Mouse (Mus musculus) hindbrain, embryonic 15.5 days (tissue): ENCODE measurements around the gene Fgf2. TPM values are rescaled to one million over a fixed set of nuclear protein-coding genes. Genes with fewer than 3 reads are reported as not detected.

ENCODE experiments used
- ATAC-seq: fragments of 200-750 bp; cut with Nextera tagmentation; 2 replicates; pipeline ENCODE4 v1.8.0; 2017; ENCODE audit warnings: low read depth, moderate number of reproducible peaks, moderate TSS enrichment; ENCODE audit not compliant: low FRiP score
- H3K27ac ChIP-seq: fragments of 300-500 bp; sonication (generic); replicated peaks from 2 replicates; pipeline ENCODE4 v1.5.1; 2015; ENCODE audit warnings: mild to moderate bottlenecking, inconsistent platforms
- H3K27me3 ChIP-seq: fragments of 300-500 bp; sonication (generic); 2 replicates; pipeline ENCODE4 v1.6.1; 2015; ENCODE audit warnings: control low read depth, inconsistent platforms
- H3K36me3 ChIP-seq: fragments of 300-500 bp; sonication (generic); 2 replicates; pipeline ENCODE4 v1.6.1; 2015; ENCODE audit warnings: control low read depth, inconsistent platforms
- H3K4me1 ChIP-seq: fragments of 300-500 bp; sonication (generic); replicated peaks from 2 replicates; pipeline ENCODE4 v1.6.1; 2015; ENCODE audit warnings: control low read depth, inconsistent platforms
- H3K4me2 ChIP-seq: fragments of 300-500 bp; sonication (generic); 2 replicates; pipeline ENCODE4 v1.6.1; 2015; ENCODE audit warnings: moderate library complexity, mild to moderate bottlenecking, inconsistent platforms
- H3K4me3 ChIP-seq: fragments of 300-500 bp; sonication (generic); 2 replicates; pipeline ENCODE4 v1.5.1; 2015; ENCODE audit warnings: mild to moderate bottlenecking, inconsistent platforms
- H3K9ac ChIP-seq: fragments of 300-500 bp; sonication (generic); 2 replicates; pipeline ENCODE4 v1.6.1; 2015; ENCODE audit warnings: inconsistent platforms
- H3K9me3 ChIP-seq: fragments of 300-500 bp; sonication (generic); 2 replicates; pipeline ENCODE4 v1.6.1; 2016; ENCODE audit warnings: control low read depth, inconsistent platforms
- WGBS: fragments of 180-500 bp; shearing (Covaris S2); methylation state at CpG from one replicate; pipeline ENCODE4 v1.1.7; 2015; 5-methylcytosine and 5-hydroxymethylcytosine counted together
- polyA plus RNA-seq: library from polyadenylated mRNA; unstranded; fragments of >200 nt; fragmentation: Nextera tagmentation; extraction: Ambion mirVana; gene quantifications from 2 replicates; pipeline ENCODE4 v1.2.1, GENCODE M21; 2015

Fgf2 gene
- polyA plus RNA-seq, 1 experiment from 2014 or later: 0.35 TPM

- Histone ChIP-seq H3K36me3 (0 out of 2 replicates have a peak, but pooled peaks cover 2% of the 10 kb centered on the region), H3K4me1 (peaks cover 24% of the 10 kb centered on the region), H3K27me3 (no peaks in the 10 kb centered on the region), H3K27ac (peak overlapping the region; percentile 87), H3K4me3 (peak overlapping the region; percentile 74), H3K9ac (peak overlapping the region; percentile 74), H3K4me2 (peak overlapping the region; percentile 95), H3K9me3 (no peaks in the 10 kb centered on the region)
- no peak for ATAC-seq
- WGBS: under 1% methylated on average over 24 of the region's 24 CpGs
These were observed 72.5 kb downstream of the Fgf2 start for GRCm38 (mm10) chr3:37420641-37421040.

DNA sequence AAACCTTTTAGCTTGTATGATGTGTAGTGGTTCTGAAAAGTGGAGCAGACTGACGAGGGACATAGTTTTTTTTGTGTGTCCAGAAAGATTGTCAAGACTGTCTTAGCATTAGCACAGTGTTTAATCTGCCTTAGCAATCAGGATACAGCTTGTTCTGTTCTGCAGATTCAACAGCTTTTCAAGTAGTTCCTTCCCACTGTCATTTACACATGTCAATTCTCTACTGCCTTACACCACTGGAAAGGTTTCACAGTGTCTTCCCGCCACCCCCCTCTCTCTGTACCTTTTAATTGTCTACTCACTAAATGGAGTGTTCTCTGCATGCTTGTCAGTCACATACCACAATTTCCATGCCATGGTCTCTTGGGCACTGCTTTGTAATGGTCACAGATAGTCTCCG lies 73.0 kb downstream of the Fgf2 start:
- Histone ChIP-seq H3K4me2 (peak overlapping the region; percentile 95), H3K4me1 (peaks cover 24% of the 10 kb centered on the region), H3K9ac (peak overlapping the region; percentile 74), H3K36me3 (0 out of 2 replicates have a peak, but pooled peaks cover 6% of the 10 kb centered on the region), H3K27ac (no peak overlapping the region), H3K4me3 (peak overlapping the region; percentile 74), H3K27me3 (no peaks in the 10 kb centered on the region), H3K9me3 (no peaks in the 10 kb centered on the region)
- 8% methylated on average over 3 of the region's 3 CpGs for WGBS
- ATAC-seq: no peak

GRCm38 (mm10) chr3:37426069-37426468 lies 77.9 kb downstream of the Fgf2 start:
- WGBS: 97% methylated on average over 3 of the region's 3 CpGs
- ATAC-seq: no peak

GRCm38 (mm10) chr3:37430359-37430758 lies 82.2 kb downstream of the Fgf2 start:
- peaks cover 41% of the 10 kb centered on the region for H3K36me3 ChIP-seq
- no peaks in the 10 kb centered on the region for H3K4me1 ChIP-seq
- H3K9me3 ChIP-seq: no peaks in the 10 kb centered on the region

More at GRCm38 (mm10) chr3:37426069-37426468, 77.9 kb downstream of the Fgf2 start:
- Histone ChIP-seq H3K4me1 (peaks cover 10% of the 10 kb centered on the region), H3K9ac (no peak overlapping the region), H3K27me3 (no peaks in the 10 kb centered on the region), H3K9me3 (no peaks in the 10 kb centered on the region), H3K36me3 (peaks cover 22% of the 10 kb centered on the region), H3K4me2 (no peak overlapping the region), H3K4me3 (no peak overlapping the region), H3K27ac (no peak overlapping the region)

GRCm38 (mm10) chr3:37439770-37440169 lies 91.6 kb downstream of the Fgf2 start:
- no peaks in the 10 kb centered on the region for H3K4me1 ChIP-seq
- no peak overlapping the region for H3K27ac ChIP-seq
- H3K27me3 ChIP-seq: no peaks in the 10 kb centered on the region
- H3K9ac ChIP-seq: no peak overlapping the region
- ATAC-seq: no peak
- no peaks in the 10 kb centered on the region for H3K9me3 ChIP-seq
- H3K4me3 ChIP-seq: no peak overlapping the region
- peaks cover 17% of the 10 kb centered on the region for H3K36me3 ChIP-seq
- no peak overlapping the region for H3K4me2 ChIP-seq
- 98% methylated on average over 1 of the region's 1 CpGs for WGBS

More at GRCm38 (mm10) chr3:37430359-37430758, 82.2 kb downstream of the Fgf2 start:
- no peak overlapping the region for H3K4me2 ChIP-seq
- no peak overlapping the region for H3K4me3 ChIP-seq
- no peak for ATAC-seq
- no peaks in the 10 kb centered on the region for H3K27me3 ChIP-seq
- H3K9ac ChIP-seq: no peak overlapping the region
- H3K27ac ChIP-seq: no peak overlapping the region

GRCm38 (mm10) chr3:37443409-37443808 lies 95.3 kb downstream of the Fgf2 start:
- Histone ChIP-seq H3K36me3 (peaks cover 8% of the 10 kb centered on the region), H3K27me3 (no peaks in the 10 kb centered on the region), H3K9me3 (no peaks in the 10 kb centered on the region), H3K27ac (no peak overlapping the region), H3K4me2 (no peak overlapping the region), H3K4me3 (no peak overlapping the region), H3K9ac (no peak overlapping the region), H3K4me1 (no peaks in the 10 kb centered on the region)
- no peak for ATAC-seq
- WGBS: 95% methylated on average over 2 of the region's 2 CpGs

DNA sequence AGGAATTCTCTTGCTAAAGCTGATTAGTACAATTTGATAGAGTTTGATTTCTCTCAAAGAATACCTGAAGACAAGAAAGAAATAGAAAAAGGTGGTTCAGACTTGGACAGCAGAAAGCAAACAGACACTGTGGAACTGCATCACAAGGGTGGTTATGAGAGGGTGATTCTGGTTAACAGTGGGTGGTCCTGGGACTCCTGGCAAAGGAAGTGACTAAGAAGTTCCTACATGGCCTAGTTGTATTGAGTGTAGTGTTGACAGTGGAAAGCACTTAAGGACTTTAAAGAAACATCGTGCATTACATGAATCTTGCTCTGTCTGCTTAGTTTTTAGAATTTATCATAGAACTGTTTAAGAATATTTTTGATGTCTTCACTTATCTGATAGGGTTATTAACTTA lies 107.8 kb downstream of the Fgf2 start:
- Histone ChIP-seq H3K4me3 (no peak overlapping the region), H3K27me3 (no peaks in the 10 kb centered on the region), H3K4me1 (no peaks in the 10 kb centered on the region), H3K9me3 (no peaks in the 10 kb centered on the region), H3K4me2 (no peak overlapping the region), H3K27ac (no peak overlapping the region), H3K36me3 (no peaks in the 10 kb centered on the region; the same call in 1 of the 2 replicates), H3K9ac (no peak overlapping the region)
- no peak for ATAC-seq
- 92% methylated on average over 1 of the region's 1 CpGs for WGBS

Other genes starting within 250 kb of the Fgf2 start
- gene Il2, start 222.4 kb upstream of the Fgf2 start, polyA plus RNA-seq: 0.22 and 0.43 TPM in 2 replicates
- not detected in 2 replicates for gene Il21, start 115.7 kb upstream of the Fgf2 start, polyA plus RNA-seq
- gene Bbs12, start 35.8 kb upstream of the Fgf2 start, polyA plus RNA-seq: 4.9 and 5.8 TPM in 2 replicates
- gene Cetn4, start 35.6 kb upstream of the Fgf2 start, polyA plus RNA-seq: 2.5 and 3.0 TPM in 2 replicates
- gene Spata5, start 71.5 kb downstream of the Fgf2 start, polyA plus RNA-seq: 28.2 and 29.9 TPM in 2 replicates
- gene Nudt6, start 71.9 kb downstream of the Fgf2 start, polyA plus RNA-seq: 7.3 and 8.8 TPM in 2 replicates